Mouse (Mus musculus) stomach, embryonic 14.5 days (tissue): ENCODE results near the gene Mpdz. TPM values are rescaled to one million over a fixed set of nuclear protein-coding genes. Genes with fewer than 3 reads are reported as not detected.

ENCODE experiments used
- ATAC-seq: fragments of 200-750 bp; cut with Nextera tagmentation; 2 replicates; pipeline ENCODE4 v1.8.0; 2017; ENCODE audit warnings: low read depth, moderate TSS enrichment; ENCODE audit not compliant: insufficient number of reproducible peaks, insufficient read depth, low FRiP score
- H3K27ac ChIP-seq: fragments of 300-500 bp; sonication (generic); 2 replicates; pipeline ENCODE4 v1.5.1; 2014; ENCODE audit warnings: mild to moderate bottlenecking, low read length, moderate library complexity, mixed read lengths
- H3K27me3 ChIP-seq: fragments of 300-500 bp; sonication (generic); 2 replicates; pipeline ENCODE4 v1.6.1; 2014; ENCODE audit warnings: low read length, control low read depth, mixed read lengths; ENCODE audit not compliant: control insufficient read depth, insufficient read depth
- H3K36me3 ChIP-seq: fragments of 300-500 bp; sonication (generic); 2 replicates; pipeline ENCODE4 v1.6.1; 2014; ENCODE audit warnings: mild to moderate bottlenecking, control low read depth, low read length, moderate library complexity, mixed read lengths; ENCODE audit not compliant: control insufficient read depth, insufficient read depth
- H3K4me1 ChIP-seq: fragments of 300-500 bp; sonication (generic); 2 replicates; pipeline ENCODE4 v1.6.1; 2014; ENCODE audit warnings: low read length, control low read depth, mixed read lengths; ENCODE audit not compliant: control insufficient read depth, insufficient read depth
- H3K4me2 ChIP-seq: fragments of 300-500 bp; sonication (generic); replicated peaks from 2 replicates; pipeline ENCODE4 v1.6.1; 2014; ENCODE audit warnings: low read depth, low read length, control low read depth
- H3K4me3 ChIP-seq: fragments of 300-500 bp; sonication (generic); 2 replicates; pipeline ENCODE4 v1.5.1; 2014; ENCODE audit warnings: low read depth, low read length, control low read depth
- H3K9ac ChIP-seq: fragments of 300-500 bp; sonication (generic); replicated peaks from 2 replicates; pipeline ENCODE4 v1.6.1; 2014; ENCODE audit warnings: low read depth, mild to moderate bottlenecking, control low read depth, low read length, moderate library complexity, mixed read lengths
- H3K9me3 ChIP-seq: fragments of 300-500 bp; sonication (generic); 2 replicates; pipeline ENCODE4 v1.6.1; 2016; ENCODE audit warnings: low read depth, low read length, control low read depth; ENCODE audit not compliant: control insufficient read depth
- WGBS: fragments of 180-500 bp; shearing (Covaris S2); extraction: QIAGEN DNeasy Blood & Tissue Kit; methylation state at CpG from one replicate; pipeline ENCODE4 v1.1.7; 2014; 5-methylcytosine and 5-hydroxymethylcytosine counted together
- polyA plus RNA-seq: library from polyadenylated mRNA; unstranded; fragments of >200 nt; fragmentation: Nextera tagmentation; extraction: Ambion mirVana; gene quantifications from 2 replicates; pipeline ENCODE4 v1.2.1, GENCODE M21; 2014

Gene Mpdz
- 33.4 and 35.1 TPM in 2 replicates for polyA plus RNA-seq

DNA sequence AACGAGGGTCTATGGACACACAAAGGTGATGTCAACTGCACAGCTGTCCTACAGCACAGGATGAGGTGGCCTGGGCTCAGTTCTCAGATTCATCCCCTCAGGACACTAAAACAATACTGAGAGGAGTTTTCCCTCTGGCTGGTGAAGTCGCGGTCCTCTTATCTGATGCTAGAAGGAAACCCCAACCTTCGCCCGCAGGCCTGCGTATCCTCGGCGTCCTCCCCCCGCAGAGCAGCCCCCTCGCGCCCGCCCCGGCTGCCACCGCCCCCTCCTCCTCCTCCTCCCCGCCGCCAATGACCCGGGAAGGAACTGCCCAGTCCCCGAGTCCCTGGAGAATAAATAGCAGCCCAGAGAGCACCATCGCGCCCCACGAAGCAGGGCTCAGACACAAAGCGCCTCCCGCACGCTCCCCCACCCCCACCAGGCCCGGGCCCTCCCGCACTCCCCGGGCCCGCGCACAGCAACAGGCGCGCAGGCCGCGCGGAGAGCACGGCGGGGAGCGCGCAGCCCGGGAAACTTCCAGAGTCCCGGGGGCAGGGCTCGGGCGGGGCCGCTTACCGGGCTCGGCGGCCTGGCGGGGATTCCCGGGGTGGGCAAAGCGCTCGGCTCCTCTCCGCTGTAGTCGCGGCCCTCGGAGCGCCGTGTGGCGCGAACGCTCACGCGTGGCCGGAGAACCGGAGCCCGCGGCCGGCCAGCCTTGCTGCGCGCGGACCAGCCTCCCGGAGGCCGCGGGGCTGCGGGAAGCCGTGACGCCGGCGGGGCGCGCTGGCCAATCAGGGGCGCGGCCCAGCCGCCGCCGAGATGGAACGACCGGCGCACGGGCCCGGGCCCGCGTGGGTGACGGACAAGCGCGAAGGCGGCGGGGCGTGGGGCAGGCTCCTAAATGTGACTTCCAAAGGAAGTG, at the start of gene Mpdz:
Gene Mpdz (minus strand): TSS at position 738 of the 904 bp plus-strand sequence.
- under 1% methylated on average over 94 of the region's 97 CpGs for WGBS

DNA sequence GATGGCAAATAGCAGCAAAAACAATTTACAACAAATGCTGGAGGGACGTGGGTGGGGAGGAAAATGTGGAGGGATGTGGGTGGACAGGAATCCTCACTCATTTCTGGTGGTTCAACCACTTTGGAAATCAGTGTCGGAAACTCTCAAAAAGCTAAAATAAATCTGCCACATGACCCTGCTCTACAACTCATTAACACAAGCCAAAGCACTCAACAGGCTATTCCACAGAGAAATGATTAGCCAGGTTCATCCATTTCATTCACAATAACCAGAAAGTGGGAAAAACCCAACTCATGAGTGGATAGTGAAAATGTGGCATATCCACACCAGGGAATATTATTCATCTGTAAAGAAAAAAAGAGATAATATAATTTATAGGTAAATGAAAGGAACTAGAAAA, 47.9 kb upstream of the Mpdz start:
- Histone ChIP-seq H3K9ac (no peak overlapping the region), H3K36me3 (no peaks in the 10 kb centered on the region), H3K27me3 (no peaks in the 10 kb centered on the region), H3K4me1 (no peaks in the 10 kb centered on the region), H3K4me2 (no peak overlapping the region), H3K9me3 (no peaks in the 10 kb centered on the region), H3K4me3 (no peak overlapping the region), H3K27ac (no peak overlapping the region)
- no peak for ATAC-seq
- 81% methylated on average over 2 of the region's 2 CpGs for WGBS

More for the DNA sequence above, at the start of gene Mpdz:
- Histone ChIP-seq H3K27ac (peak within 1 kb of the TSS; percentile 93), H3K9me3 (no peaks in the 10 kb centered on the region), H3K4me3 (peak within 1 kb of the TSS; percentile 85), H3K4me2 (peak within 1 kb of the TSS; percentile 64), H3K4me1 (no peaks in the 10 kb centered on the region), H3K27me3 (no peaks in the 10 kb centered on the region), H3K36me3 (no peaks in the 10 kb centered on the region), H3K9ac (peak within 1 kb of the TSS; percentile 91)
- peak; percentile 91 for ATAC-seq

DNA sequence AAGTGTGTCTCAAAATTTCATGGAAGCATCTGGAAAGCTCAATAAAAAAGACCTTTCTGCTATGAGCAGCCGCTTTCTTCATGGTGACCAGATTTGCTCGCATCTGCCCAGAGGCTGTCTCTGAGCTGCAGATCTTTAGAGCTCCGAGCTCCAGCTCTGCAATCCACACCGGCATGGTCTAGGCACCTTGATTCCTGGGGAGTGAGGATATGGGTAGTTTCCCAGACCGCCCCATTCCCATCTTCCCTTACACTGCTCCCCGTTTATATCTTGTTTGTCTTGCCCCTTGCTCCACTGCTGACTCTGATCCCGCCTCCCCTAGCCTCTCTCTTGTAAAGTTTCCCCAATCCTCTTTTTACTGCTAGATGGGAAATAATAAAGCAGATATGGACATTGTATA, 42.0 kb upstream of the Mpdz start:
- Histone ChIP-seq H3K27me3 (no peaks in the 10 kb centered on the region), H3K4me1 (0 out of 2 replicates have a peak, but pooled peaks cover 2% of the 10 kb centered on the region), H3K4me2 (no peak overlapping the region), H3K9ac (no peak overlapping the region), H3K36me3 (no peaks in the 10 kb centered on the region), H3K27ac (no peak overlapping the region), H3K4me3 (no peak overlapping the region), H3K9me3 (no peaks in the 10 kb centered on the region)
- ATAC-seq: no peak
- 69% methylated on average over 7 of the region's 7 CpGs for WGBS

DNA sequence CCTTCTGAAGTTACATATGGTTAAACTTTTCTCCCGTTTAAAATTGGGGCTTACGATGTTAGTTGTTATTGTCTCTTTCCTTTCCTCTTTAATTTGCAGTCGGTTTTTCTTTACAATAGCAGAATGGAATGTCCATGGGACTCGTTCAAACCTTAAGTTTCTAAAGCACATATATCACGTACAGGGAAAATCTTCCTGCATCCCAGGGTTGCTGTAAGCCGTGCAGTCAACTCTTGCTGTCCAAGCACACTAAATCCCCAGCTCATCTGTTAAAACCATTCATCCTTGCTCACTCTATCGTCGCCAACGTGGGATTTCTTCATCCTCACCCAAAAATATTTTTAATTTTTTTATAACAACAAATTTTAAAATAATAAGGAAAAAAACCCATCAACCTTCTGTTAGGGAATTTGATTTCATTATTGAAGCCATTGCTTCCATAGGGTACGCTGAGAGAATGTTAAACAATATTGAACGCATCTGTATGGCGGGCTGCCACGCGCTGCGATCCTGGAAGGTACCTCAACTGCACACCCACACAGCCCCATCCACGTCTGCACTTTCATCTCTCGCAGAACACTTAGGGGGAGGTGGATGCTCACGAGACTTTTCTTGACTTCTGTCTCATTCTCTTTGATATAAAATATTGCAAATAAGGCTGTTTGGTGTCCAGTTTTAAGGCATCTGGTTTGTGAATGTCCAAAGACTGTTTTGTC, 41.4 kb upstream of the Mpdz start:
- no peak for ATAC-seq
- Histone ChIP-seq H3K9ac (no peak overlapping the region), H3K27me3 (no peaks in the 10 kb centered on the region), H3K36me3 (no peaks in the 10 kb centered on the region), H3K9me3 (no peaks in the 10 kb centered on the region), H3K4me3 (no peak overlapping the region), H3K4me1 (0 out of 2 replicates have a peak, but pooled peaks cover 2% of the 10 kb centered on the region), H3K27ac (no peak overlapping the region), H3K4me2 (no peak overlapping the region)
- WGBS: 54% methylated on average over 18 of the region's 18 CpGs

DNA sequence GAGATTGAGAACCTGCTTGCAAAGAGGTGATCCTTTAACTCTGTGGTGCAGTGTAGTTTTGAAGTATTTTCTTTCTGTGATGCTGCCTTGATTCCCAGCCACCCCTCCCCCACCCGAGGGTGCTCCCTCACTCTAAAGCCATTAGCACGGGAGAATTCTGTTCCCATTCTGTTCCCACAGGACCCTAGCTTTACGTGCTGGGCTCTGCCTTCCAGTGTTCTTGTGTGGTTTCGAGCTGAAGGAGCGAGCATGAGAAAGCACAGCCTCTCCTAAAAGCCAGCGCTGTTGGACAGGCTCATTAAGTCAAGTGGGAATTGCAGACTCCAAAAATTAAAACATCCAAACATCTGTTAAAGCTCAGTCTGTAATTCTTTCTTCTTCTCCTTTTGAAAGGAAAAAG, 40.5 kb upstream of the Mpdz start:
- 17% methylated on average over 6 of the region's 6 CpGs for WGBS
- no peaks in the 10 kb centered on the region for H3K9me3 ChIP-seq
- 0 out of 2 replicates have a peak overlapping the region, but pooled peaks have one; percentile 5 for H3K4me2 ChIP-seq
- no peak overlapping the region for H3K4me3 ChIP-seq
- no peak for ATAC-seq
- 0 out of 2 replicates have a peak, but pooled peaks cover 2% of the 10 kb centered on the region for H3K4me1 ChIP-seq
- no peaks in the 10 kb centered on the region for H3K27me3 ChIP-seq
- H3K9ac ChIP-seq: no peak overlapping the region
- no peak overlapping the region for H3K27ac ChIP-seq
- H3K36me3 ChIP-seq: no peaks in the 10 kb centered on the region

DNA sequence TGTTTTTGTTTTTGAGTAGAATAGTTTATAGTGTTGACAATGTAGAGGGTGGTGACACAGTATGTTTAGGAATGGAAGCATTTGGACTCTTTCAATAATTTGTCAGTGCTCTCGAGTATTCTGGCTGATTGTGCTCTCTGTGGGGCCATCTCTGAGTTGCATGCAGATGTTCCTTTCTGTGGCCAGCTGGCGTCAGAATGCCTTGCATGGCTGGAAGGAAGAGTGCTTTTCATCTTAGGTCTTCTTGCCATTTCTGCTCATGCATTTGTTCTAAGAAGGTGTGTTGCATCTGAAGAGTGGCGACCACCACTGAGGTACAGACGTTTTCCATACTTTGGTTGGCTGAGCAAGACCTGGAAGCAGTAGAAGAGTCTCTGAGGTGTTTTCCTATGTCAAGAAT, 24.2 kb upstream of the Mpdz start:
- H3K27ac ChIP-seq: no peak overlapping the region
- H3K9ac ChIP-seq: no peak overlapping the region
- no peaks in the 10 kb centered on the region for H3K9me3 ChIP-seq
- H3K4me2 ChIP-seq: no peak overlapping the region
- no peak overlapping the region for H3K4me3 ChIP-seq
- WGBS: 77% methylated on average over 4 of the region's 4 CpGs
- no peaks in the 10 kb centered on the region for H3K27me3 ChIP-seq
- H3K36me3 ChIP-seq: no peaks in the 10 kb centered on the region
- no peak for ATAC-seq
- no peaks in the 10 kb centered on the region for H3K4me1 ChIP-seq

DNA sequence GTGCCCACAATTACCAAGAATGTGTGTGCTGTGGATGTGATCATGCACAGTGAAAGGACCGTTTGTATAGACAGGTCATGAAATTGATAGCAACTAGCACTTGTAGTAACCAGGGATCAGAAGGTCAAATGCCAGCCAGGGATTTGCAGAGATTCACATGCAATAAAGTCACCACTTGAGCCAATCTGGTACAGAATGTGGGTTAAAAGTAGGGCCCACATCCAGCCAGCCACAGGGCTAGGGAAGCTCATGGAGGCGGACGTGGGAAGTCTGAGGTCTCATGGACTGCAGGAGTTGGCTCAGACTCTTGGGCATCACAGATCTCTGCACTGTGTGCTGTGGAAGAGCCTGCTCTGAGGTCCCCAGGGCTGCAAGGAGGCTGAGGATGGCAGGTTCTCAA, 22.6 kb upstream of the Mpdz start:
- Histone ChIP-seq H3K36me3 (no peaks in the 10 kb centered on the region), H3K9me3 (no peaks in the 10 kb centered on the region), H3K4me3 (no peak overlapping the region), H3K4me1 (no peaks in the 10 kb centered on the region), H3K9ac (no peak overlapping the region), H3K27ac (no peak overlapping the region), H3K4me2 (no peak overlapping the region), H3K27me3 (no peaks in the 10 kb centered on the region)
- ATAC-seq: no peak
- 75% methylated on average over 3 of the region's 3 CpGs for WGBS

DNA sequence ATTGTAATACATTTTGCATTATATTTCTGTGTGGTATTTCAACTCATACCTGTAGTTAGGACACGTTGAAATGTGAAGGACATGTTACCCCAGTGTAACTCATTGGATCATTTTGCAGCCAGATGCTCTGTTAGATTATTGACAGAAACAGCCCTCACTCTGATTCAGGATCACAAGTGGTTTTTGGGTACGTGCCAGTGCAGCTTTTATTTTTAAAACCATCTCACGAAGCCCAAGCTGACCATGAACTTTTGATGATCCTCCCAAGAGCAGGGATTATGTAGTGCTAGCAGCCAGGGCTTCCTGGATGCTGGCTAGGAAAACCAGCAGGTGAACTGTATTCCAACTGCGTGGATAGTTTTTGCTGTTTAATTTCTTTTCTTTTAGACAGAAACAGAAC, 19.6 kb upstream of the Mpdz start:
- WGBS: 54% methylated on average over 4 of the region's 4 CpGs

More for the DNA sequence above, 19.6 kb upstream of the Mpdz start:
- Histone ChIP-seq H3K9ac (no peak overlapping the region), H3K27ac (no peak overlapping the region), H3K27me3 (no peaks in the 10 kb centered on the region), H3K4me2 (no peak overlapping the region), H3K9me3 (no peaks in the 10 kb centered on the region), H3K4me3 (no peak overlapping the region), H3K4me1 (no peaks in the 10 kb centered on the region), H3K36me3 (no peaks in the 10 kb centered on the region)
- ATAC-seq: no peak
